In genomic region chr2:50635896-50636295, GRCm38 (mm10) we compare ENCODE assay signal across 29 mouse cellular contexts.
"Had no signal": no experiment of that assay in that cellular context is flagged by ENCODE, and none has a peak within 500 bp of the region (broad histone marks: within the 10 kb centered on the region; RNA-seq: fewer than 3 reads in every experiment).

No protein-coding gene starts in this region.

- H3K27ac ChIP-seq: gastrocnemius, adult 2 months; heart, adult 2 months; heart, embryonic 13.5 days; heart, embryonic 15.5 days; hindbrain, embryonic 10.5 days; hindbrain, embryonic 12.5 days; hindbrain, embryonic 14.5 days; intestine, embryonic 15.5 days; layer of hippocampus, adult 2 months; left cerebral cortex, adult 2 months; limb, embryonic 10.5 days; limb, embryonic 12.5 days; liver, embryonic 13.5 days; liver, embryonic 15.5 days had no signal

- H3K4me1 ChIP-seq: heart, embryonic 13.5 days; heart, embryonic 15.5 days; hindbrain, embryonic 10.5 days; hindbrain, embryonic 12.5 days; intestine, embryonic 15.5 days; limb, embryonic 10.5 days; limb, embryonic 12.5 days; liver, embryonic 13.5 days; liver, embryonic 15.5 days had no signal

- DNase-seq: gastrocnemius, adult 2 months; gastrocnemius, postnatal 10 days; gastrocnemius, postnatal 25 days; heart, adult 2 months; heart, postnatal 14 days; heart, postnatal 4 days; kidney, adult 18-20 months; kidney, adult 8-10 months; kidney, postnatal 10 days; kidney, postnatal 25 days; kidney, postnatal 4 days; liver; liver, embryonic 13.5 days had no signal

- H3K9me3 ChIP-seq: heart, embryonic 13.5 days; heart, embryonic 15.5 days; hindbrain, embryonic 10.5 days; hindbrain, embryonic 12.5 days; intestine, embryonic 15.5 days; limb, embryonic 10.5 days; limb, embryonic 12.5 days; liver, embryonic 13.5 days; liver, embryonic 15.5 days had no signal

- H3K4me3 ChIP-seq: gastrocnemius, adult 2 months; heart, adult 2 months; heart, embryonic 13.5 days; heart, embryonic 15.5 days; hindbrain, embryonic 10.5 days; hindbrain, embryonic 12.5 days; intestine, embryonic 15.5 days; layer of hippocampus, adult 2 months; left cerebral cortex, adult 2 months; limb, embryonic 10.5 days; limb, embryonic 12.5 days; liver, embryonic 13.5 days; liver, embryonic 15.5 days had no signal

- H3K9ac ChIP-seq: heart, embryonic 13.5 days; heart, embryonic 15.5 days; hindbrain, embryonic 12.5 days; hindbrain, embryonic 14.5 days; intestine, embryonic 15.5 days; limb, embryonic 12.5 days; liver, embryonic 13.5 days; liver, embryonic 15.5 days had no signal

- H3K27me3 ChIP-seq: heart, embryonic 13.5 days; heart, embryonic 15.5 days; hindbrain, embryonic 12.5 days; intestine, embryonic 15.5 days; limb, embryonic 12.5 days; liver, embryonic 13.5 days; liver, embryonic 15.5 days had no signal

- H3K36me3 ChIP-seq: heart, embryonic 13.5 days; heart, embryonic 15.5 days; hindbrain, embryonic 10.5 days; hindbrain, embryonic 12.5 days; intestine, embryonic 15.5 days; limb, embryonic 10.5 days; limb, embryonic 12.5 days; liver, embryonic 13.5 days; liver, embryonic 15.5 days had no signal

- ATAC-seq: hindbrain, embryonic 16.5 days; inflammation-experienced regulatory T-cells, adult 6 months; intestine, embryonic 15.5 days; intestine, postnatal 0 days had no signal

- H3K4me2 ChIP-seq: heart, embryonic 11.5 days; heart, embryonic 13.5 days; heart, embryonic 15.5 days; hindbrain, embryonic 12.5 days; hindbrain, embryonic 14.5 days; intestine, embryonic 15.5 days; limb, embryonic 12.5 days; liver, embryonic 11.5 days; liver, embryonic 13.5 days; liver, embryonic 15.5 days had no signal
